Mouse (Mus musculus): Measurements from ENCODE around the gene Macc1.

Macc1 gene

GRCm38 (mm10) chr12:119511145-119511544 is 197.1 kb downstream of the Macc1 start:
- no peak for DNase-seq (ENCODE audit: low spot score)

Measured in adipocyte (in vitro differentiated cells).